Mouse (Mus musculus): Measurements from ENCODE around the gene Orai1.

Gene Orai1

GRCm38 (mm10) chr5:122997205-122998204 is 17.4 kb upstream of the Orai1 start:
- no peak for DNase-seq

GRCm38 (mm10) chr5:123000901-123001300 is 14.0 kb upstream of the Orai1 start:
- DNase-seq: no peak

- no peak for DNase-seq
These were observed 8.9 kb upstream of the Orai1 start for GRCm38 (mm10) chr5:123005716-123006592.

GRCm38 (mm10) chr5:123008877-123009493 is 5.9 kb upstream of the Orai1 start:
- DNase-seq: no peak

- DNase-seq: no peak
These were observed 5.0 kb upstream of the Orai1 start for GRCm38 (mm10) chr5:123009873-123010272.

GRCm38 (mm10) chr5:123010806-123011205 is 4.1 kb upstream of the Orai1 start:
- no peak for DNase-seq

DNA sequence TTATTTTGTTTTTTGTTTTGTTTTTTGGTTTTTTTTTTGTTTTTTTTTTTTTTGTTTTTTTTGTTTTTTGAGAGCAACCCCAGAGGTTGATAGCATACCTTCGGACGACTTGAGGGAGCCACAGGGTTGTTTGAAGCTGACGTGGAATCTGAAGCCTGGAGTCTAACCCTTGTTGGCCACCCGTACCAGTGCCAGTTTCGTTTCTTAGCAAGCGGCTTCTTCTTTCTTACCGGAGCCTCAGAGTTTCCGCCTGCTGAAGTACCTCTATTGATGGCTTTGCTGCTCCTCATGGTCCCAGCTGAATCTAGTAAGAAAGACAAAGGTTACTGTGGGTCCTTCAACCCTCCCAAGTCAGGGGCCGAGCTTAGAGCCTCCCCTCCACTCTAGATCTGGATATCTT is 3.2 kb upstream of the Orai1 start:
- no peak for DNase-seq

DNA sequence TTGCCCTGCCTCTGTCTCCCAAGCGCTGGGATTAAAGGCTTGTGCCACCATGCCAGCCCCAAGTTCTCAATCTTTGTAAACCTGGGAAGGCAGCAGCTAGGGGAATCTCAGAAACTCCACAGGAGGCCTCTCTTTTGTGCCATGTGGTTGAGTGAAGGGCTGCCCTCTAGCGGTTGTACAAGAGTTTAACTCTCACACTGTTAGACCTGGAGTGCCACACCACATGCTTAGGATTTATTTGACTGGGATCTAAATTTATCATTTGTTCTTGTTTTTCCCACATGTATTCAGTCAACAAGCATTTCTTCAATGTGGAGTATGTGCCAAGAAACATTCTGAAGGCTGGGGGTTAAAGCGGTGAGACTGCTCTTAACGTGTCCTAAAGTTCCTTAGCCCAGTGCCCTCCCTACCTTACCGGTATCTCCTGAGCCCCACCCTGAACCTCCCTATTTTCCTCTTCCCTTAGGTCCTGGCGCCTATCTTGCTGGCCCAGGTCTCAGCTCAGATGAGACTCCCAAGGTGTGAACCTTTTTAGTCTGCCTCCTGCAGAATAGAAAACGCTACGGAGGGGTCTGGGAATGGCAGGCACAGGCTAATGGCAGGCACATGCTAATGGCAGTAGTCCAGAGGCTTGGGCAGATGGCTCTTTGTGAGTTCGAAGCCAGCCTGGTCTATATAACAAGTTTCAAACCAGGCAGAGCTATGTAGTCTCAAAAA is 1.1 kb upstream of the Orai1 start:
- DNase-seq: peak; percentile 41 to 64

DNA sequence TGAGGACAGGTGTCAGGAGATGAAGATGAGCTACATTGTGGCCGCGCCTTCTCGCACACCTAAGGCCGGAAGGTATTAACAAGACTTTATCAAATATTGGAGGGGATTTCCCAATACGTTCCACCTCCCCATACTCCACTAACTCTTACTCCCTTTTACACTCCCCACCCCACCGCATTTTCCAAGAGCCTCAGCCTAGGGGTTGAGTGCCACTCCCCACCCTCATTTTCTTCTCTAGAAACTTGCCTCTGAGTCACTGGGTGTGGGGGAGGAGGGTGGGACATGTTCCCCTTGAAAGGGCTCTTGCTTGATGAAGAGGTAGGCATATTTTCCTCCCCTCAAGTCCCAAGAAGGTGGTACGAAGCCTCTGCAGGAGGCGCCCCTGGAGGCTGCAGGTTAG is 1.0 kb downstream of the Orai1 start:
- DNase-seq: no peak

DNA sequence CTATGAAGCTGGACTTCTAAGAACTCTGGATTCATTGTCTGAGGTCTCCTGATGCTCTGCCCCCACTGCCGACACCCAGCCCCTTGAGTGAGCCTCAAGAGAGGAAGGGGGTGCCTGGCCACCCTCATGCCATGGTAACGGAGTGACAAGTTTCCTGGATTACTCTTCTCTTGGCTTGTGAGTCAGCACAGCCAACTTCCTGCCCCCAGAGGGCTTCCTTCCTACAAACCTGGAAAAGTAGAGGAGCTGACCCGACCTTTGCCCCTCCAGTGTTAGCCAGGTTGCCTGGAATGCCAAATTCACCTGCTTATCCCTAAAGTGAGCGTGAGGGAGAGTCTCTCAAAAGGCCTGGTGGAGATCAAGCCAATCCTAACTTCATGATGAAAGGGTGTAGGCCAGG is 2.6 kb downstream of the Orai1 start:
- DNase-seq: no peak

DNA sequence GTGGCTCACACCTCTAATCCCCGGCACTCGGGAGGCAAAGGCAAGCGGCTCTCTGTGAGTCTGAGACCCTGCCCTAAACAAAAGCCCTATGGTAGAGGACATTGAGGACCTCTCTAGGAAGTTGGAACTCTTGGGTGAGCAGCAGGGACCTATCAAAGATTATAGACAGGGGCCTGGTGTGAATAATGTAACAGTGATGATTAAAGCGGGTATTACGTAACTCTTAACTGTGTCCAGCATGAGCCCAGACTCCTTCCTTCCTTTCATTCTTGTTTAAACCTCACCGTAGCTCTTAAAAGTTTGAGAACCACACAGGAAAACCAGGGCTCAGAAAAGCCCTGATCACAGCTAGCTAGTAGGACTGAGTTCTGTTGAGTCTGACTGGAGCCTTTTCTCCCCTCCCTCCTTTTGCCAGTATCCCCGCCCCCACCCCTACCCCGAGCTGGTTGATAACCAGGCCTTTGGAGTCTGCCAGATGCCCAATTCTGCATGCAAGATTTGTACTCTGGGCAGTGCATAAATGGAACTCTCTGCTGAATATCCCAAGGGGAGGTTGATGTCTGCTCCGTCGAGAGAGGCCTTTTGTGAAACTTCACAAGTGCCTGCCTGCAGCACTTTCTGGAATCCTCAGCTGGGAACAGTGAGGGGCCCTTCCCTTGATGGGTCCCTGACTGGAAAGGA is 4.6 kb downstream of the Orai1 start:
- DNase-seq: no peak

- DNase-seq: no peak
These were observed 5.6 kb downstream of the Orai1 start for GRCm38 (mm10) chr5:123020426-123020825.

DNA sequence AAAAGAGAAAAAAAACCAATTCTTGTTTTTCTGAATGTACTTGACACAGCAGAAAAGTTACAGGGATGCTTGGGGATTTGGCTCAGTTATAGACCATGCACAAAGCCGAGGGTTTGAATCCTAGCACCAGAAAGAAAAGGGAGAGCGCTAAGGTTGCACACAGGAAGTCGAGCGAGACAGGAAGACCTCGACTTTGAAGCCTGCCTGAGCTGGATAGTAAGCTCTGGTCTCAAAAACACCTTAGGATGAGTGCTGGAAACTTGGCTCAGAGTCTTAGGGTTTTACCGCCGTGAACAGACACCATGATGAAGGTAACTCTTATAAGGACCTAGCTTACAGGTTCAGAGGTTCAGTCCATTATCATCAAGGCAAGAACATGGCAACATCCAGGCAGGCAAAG is 6.6 kb downstream of the Orai1 start:
- no peak for DNase-seq

DNA sequence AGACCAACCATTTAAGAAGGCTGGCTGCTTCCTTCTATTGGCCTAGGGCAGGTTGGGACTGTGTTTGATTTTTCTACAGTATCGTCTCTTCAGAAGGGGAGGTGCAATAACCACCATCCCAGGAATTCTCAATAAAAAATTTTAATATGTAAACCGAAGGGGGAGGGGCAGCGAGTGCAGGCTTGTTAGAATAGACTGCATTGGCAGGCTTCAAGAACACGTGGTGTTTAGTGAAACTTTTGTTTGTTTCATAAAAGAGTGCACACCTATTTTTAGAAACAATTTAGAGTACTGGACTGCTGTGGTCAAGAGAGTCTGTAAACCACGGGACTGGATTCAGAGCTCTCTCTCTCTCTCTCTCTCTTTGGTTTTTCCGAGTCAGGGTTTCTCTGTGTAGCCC is 8.2 kb downstream of the Orai1 start:
- no peak for DNase-seq

DNA sequence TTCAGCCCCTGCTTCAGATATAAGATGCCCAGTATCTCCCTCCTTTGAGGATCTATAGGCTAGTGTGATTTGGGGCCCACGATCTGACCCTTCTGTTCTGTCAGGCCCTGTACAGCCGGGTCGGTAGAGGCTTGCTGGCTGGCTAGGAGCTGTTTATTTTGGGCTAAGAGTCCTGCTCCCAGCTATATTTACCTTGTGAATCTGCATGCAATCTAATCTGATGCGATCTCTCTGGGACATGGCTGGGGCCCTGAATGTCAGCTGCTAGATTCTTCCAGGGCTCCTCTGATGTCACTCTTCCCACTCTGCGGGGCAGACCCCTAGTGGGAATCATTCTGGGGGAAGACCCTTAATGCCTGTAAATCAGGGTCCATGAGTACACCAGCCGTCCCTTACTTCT is 9.4 kb downstream of the Orai1 start:
- no peak for DNase-seq

- DNase-seq: peak; percentile 46 to 60
These were observed 10.2 kb downstream of the Orai1 start for GRCm38 (mm10) chr5:123024965-123025573.

GRCm38 (mm10) chr5:123026414-123026813 is 11.5 kb downstream of the Orai1 start:
- DNase-seq: no peak

GRCm38 (mm10) chr5:123027436-123027835 is 12.6 kb downstream of the Orai1 start:
- no peak for DNase-seq

- no peak for DNase-seq
These were observed 14.9 kb downstream of the Orai1 start for GRCm38 (mm10) chr5:123029729-123030128.

- DNase-seq: no peak
These were observed 16.4 kb downstream of the Orai1 start for GRCm38 (mm10) chr5:123031312-123031711.

DNA sequence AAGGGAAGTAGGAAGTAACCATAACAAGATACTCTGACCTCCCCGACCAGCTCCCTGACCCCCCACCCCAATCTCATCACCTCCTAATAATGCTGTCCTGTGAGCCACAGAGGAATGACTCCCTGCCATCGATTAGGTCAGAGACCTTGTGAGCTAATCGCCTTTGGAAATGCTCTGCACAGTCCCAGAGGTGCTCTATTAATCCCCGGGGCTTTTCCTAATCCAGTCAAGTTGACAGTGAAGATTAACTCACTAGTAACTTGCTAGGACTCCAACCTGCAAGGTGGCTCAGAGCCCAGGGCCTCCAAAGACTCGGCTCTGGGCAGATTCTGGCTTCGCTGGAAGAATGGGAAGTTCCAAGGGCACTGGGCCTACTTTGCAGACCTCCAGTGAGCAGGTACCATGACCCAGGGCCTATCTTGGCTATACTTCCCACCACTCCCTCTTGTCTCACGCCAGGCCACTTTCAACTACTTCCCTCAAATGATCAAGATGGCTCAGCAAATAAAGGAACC is 18.8 kb downstream of the Orai1 start:
- DNase-seq: no peak

Measured in spleen, adult 18-20 months (tissue).